Mouse (Mus musculus): ENCODE measurements around the gene Foxo1. TPM values are rescaled to one million over a fixed set of nuclear protein-coding genes. Genes with fewer than 3 reads are reported as not detected.

The Foxo1 gene
- polyA plus RNA-seq, 1 experiment = 8.9 TPM

DNA sequence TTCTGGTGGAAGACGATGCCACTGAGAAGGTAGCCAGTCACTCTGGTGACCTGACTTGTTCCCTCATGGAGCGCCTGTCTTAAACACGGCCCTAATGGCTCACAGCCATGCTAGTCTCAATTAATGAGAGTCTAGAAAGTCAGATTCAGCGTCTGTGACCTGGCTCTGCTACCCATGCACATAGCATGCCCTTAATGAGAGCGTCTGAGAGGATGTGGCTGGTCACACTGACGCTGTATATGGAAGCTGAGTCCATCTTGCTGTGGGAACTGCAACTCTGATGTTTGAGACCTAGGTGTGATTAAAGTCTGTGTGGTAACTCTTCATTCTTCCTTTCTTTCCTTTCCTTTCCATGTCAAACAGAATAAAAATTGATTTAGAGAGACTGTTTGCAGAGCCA, 32.4 kb downstream of the Foxo1 start:
- DNase-seq (ENCODE audit: extremely low spot score in 1 of 2, low spot score in 1 of 2) = no peak

DNA sequence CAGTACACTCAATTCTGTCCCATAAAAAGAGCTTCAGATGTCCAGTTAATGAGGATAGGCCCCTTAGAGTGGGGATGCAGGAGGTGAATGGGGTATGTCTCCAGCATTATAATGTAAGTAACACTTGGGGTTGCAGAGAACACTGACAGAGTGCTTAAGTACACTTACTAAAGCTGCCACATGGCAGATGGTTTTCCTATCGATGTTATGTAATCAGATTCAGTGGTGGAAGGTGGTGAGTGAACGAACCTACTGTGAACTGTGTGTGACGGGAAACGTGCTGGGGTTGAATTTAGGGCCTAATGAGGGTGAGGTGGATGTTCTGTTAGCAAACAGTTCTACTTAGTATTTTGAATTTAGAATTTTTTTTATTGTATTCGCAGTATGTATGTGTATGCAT, 35.2 kb downstream of the Foxo1 start:
- no peak for DNase-seq (ENCODE audit: extremely low spot score in 1 of 2, low spot score in 1 of 2)

GRCm38 (mm10) chr3:52308586-52309321, 40.6 kb downstream of the Foxo1 start:
- no peak for DNase-seq (ENCODE audit: extremely low spot score in 1 of 2, low spot score in 1 of 2)

DNA sequence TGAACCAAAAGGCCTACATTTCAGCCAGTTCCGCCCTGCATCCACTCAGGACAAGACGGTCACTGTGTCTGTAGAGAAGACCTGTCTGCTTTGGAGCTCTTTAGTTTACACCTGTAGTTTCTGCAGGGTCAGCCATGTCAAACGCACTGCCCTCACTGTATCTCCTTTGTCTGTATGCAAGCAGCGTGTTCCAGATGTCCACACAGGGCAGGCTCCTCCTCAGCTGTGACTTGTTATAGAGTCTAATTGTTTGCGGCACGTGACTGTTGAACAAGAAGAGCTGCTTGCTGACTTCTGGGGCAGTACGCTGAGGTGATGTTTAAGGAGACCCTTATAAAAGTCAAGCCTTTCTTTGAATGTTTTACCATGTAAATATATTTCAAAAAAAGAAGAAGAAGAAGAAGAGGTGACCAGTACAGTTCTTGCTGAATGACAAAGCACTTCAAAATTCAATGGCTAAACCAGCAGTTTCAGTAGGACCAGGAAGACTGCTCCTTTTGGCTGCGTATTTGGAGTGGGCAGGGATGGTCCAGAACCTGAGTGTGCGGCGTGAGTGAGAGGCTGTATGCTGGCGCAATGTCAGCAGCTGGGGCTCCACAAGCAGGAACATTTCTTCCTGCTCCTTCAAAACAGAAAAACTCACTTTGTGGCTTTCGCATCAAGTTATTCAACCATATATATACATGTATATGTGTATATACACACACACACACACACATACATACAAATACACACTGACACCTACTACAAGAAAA, 52.6 kb downstream of the Foxo1 start:
- DNase-seq (ENCODE audit: extremely low spot score in 1 of 2, low spot score in 1 of 2) = no peak

GRCm38 (mm10) chr3:52322401-52323385, 54.6 kb downstream of the Foxo1 start:
- no peak for DNase-seq (ENCODE audit: extremely low spot score in 1 of 2, low spot score in 1 of 2)

GRCm38 (mm10) chr3:52325006-52325405, 56.9 kb downstream of the Foxo1 start:
- DNase-seq (ENCODE audit: extremely low spot score in 1 of 2, low spot score in 1 of 2) = no peak

GRCm38 (mm10) chr3:52326687-52327086, 58.6 kb downstream of the Foxo1 start:
- DNase-seq (ENCODE audit: extremely low spot score in 1 of 2, low spot score in 1 of 2) = peak; percentile 20 to 63

DNA sequence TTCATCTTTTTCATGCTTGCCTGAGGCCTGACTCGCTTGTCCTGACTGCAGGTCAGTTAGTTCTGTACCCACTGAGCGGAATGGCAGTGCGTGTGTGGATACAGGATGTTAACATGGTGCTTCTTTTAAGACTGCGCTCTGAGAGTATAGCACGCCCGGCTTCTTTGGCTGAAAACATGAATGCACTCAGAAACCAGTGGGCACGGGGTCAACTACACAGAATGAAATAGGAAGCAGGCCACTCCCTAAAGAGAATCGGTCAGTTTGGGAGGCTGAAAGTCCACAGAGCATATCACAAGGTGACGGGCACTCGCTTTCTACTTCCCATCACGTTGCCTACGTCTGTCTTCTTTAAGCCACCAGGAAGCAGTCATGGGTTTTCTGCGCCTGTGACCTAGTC, 59.0 kb downstream of the Foxo1 start:
- no peak for DNase-seq (ENCODE audit: extremely low spot score in 1 of 2, low spot score in 1 of 2)

GRCm38 (mm10) chr3:52331709-52332108, 63.6 kb downstream of the Foxo1 start:
- no peak for DNase-seq (ENCODE audit: extremely low spot score in 1 of 2, low spot score in 1 of 2)

GRCm38 (mm10) chr3:52338761-52339160, 70.6 kb downstream of the Foxo1 start:
- no peak for DNase-seq (ENCODE audit: extremely low spot score in 1 of 2, low spot score in 1 of 2)

GRCm38 (mm10) chr3:52340336-52341034, 72.3 kb downstream of the Foxo1 start:
- no peak for DNase-seq (ENCODE audit: extremely low spot score in 1 of 2, low spot score in 1 of 2)

- DNase-seq (ENCODE audit: extremely low spot score in 1 of 2, low spot score in 1 of 2) = peak in 1 of 2 experiments; percentile 17
These were observed 74.1 kb downstream of the Foxo1 start for GRCm38 (mm10) chr3:52342226-52342625.

DNA sequence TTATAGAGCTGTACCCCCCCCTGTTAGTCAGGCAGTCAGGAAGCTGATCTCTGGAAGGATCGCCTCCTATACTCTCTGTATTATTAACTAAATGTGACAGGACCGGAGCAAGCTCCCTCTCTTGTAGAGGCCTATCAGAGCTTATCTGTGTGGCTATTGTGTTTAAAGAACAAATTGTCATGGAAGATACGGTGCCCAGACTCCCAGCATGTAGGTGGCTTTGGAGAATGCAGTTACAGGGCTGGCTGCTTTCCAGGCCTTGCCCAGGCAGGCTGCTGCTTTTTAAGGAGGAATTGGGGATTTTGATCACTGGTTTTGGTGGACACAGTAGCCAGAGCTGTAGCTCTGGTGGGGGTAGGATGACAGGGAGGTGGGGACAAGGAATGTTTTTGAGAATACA, 74.7 kb downstream of the Foxo1 start:
- DNase-seq (ENCODE audit: extremely low spot score in 1 of 2, low spot score in 1 of 2) = peak in 1 of 2 experiments; percentile 43

DNA sequence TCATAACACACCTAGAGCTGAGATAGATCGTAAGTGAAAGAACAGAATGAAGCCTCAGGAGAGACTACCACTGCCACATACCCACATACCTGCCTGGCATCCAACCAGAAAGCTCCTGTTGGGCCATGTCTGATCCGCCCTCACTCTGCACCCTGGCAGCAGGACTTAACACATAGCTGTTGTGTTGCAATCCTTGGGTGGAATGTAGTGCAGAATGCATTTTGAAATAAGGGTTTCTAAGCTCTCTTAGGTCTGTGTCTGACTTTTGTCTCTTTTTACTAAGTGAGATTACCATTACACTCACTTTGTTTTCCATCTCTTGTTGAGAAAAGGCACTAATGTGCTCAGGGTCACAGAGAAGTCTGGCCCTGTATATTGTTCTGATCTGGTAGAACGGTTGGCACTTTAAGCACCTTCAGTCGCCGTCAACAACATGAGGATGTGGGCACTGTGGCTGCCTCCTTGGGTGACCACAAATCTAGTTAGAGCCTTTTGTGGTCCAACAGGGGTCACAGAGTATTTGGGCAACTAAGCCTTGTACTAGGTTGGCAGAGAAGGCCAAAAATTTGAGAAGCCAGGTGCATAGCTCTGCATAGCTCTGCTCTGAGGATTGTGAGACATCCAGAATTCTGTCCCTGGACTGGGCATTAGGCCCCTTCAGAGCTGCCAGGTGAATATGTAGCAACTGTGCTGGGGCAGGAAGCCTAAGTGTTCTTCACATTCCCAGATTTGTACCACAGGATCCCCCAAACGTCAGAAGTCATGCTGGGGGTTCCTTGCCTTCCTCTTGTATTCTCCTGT, 75.3 kb downstream of the Foxo1 start:
- no peak for DNase-seq (ENCODE audit: extremely low spot score in 1 of 2, low spot score in 1 of 2)

DNA sequence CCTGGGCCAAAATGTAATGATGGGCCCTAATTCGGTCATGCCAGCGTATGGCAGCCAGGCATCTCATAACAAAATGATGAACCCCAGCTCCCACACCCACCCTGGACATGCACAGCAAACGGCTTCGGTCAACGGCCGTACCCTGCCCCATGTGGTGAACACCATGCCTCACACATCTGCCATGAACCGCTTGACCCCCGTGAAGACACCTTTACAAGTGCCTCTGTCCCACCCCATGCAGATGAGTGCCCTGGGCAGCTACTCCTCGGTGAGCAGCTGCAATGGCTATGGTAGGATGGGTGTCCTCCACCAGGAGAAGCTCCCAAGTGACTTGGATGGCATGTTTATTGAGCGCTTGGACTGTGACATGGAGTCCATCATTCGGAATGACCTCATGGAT, 77.7 kb downstream of the Foxo1 start:
- DNase-seq (ENCODE audit: extremely low spot score in 1 of 2, low spot score in 1 of 2) = no peak

DNA sequence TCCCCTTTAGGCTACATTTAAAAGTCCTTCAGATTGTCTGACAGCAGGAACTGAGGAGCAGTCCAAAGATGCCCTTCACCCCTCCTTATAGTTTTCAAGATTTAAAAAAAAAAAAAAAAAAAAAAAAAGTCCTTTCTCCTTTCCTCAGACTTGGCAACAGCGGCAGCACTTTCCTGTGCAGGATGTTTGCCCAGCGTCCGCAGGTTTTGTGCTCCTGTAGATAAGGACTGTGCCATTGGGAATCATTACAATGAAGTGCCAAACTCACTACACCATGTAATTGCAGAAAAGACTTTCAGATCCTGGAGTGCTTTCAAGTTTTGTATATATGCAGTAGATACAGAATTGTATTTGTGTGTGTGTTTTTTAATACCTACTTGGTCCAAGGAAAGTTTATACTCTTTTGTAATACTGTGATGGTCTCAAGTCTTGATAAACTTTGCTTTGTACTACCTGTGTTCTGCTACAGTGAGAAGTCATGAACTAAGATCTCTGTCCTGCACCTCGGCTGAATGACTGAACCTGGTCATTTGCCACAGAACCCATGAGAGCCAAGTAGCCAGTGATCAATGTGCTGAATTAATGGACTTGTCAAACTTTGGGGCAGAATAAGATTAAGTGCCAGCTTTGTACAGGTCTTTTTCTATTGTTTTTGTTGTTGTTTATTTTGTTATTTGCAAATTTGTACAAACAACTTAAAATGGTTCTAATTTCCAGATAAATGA, 79.0 kb downstream of the Foxo1 start:
- no peak for DNase-seq (ENCODE audit: extremely low spot score in 1 of 2, low spot score in 1 of 2)

DNA sequence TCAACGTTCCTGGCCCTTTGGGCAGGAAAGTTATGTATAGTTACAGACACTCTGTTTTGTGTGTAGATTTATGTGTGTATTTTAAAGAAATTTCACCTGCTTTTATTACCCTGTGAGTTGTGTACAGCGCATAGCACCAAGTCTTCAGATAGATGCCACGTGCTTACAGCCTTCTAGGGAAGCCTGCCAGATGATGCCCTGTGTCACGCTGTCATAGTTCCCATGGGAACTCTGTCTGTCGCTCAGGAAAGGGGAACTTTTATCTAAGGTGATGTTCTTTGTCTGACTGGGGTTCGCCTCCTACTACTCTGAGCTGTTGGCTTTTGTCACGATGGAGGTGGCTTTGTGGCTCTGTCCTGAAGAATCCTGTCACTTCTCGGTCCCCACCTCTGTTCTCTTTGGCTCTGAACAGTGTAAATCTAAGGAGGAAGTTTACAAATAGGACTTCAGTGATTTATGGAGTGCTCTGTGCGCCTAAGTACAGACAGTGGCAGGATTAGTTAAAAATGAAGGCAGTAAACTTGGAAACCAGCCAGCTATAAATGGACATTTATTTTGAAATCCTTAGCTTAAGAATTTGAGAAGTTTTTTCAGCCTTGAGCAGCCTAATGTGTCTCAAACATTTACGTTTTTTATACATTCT, 80.0 kb downstream of the Foxo1 start:
- no peak for DNase-seq (ENCODE audit: extremely low spot score in 1 of 2, low spot score in 1 of 2)

- no peak for DNase-seq (ENCODE audit: extremely low spot score in 1 of 2, low spot score in 1 of 2)
These were observed 82.5 kb downstream of the Foxo1 start for GRCm38 (mm10) chr3:52350636-52351035.
